Mouse (Mus musculus) adrenal gland, adult 8-10 months (tissue): ENCODE measurements around the gene Coq9. TPM values are rescaled to one million over a fixed set of nuclear protein-coding genes. Genes with fewer than 3 reads are reported as not detected.

Source experiments
- DNase-seq: peaks from one replicate; pipeline ENCODE4 v3.0.0; 2022
- total RNA-seq, 4 experiments: library from RNA; stranded (reverse); gene quantifications; 2 replicates each; pipeline ENCODE4 v1.2.4; 2022

The Coq9 gene
- 100 to 1,000 TPM; 145 to 165 (median 158) TPM for total RNA-seq

DNA sequence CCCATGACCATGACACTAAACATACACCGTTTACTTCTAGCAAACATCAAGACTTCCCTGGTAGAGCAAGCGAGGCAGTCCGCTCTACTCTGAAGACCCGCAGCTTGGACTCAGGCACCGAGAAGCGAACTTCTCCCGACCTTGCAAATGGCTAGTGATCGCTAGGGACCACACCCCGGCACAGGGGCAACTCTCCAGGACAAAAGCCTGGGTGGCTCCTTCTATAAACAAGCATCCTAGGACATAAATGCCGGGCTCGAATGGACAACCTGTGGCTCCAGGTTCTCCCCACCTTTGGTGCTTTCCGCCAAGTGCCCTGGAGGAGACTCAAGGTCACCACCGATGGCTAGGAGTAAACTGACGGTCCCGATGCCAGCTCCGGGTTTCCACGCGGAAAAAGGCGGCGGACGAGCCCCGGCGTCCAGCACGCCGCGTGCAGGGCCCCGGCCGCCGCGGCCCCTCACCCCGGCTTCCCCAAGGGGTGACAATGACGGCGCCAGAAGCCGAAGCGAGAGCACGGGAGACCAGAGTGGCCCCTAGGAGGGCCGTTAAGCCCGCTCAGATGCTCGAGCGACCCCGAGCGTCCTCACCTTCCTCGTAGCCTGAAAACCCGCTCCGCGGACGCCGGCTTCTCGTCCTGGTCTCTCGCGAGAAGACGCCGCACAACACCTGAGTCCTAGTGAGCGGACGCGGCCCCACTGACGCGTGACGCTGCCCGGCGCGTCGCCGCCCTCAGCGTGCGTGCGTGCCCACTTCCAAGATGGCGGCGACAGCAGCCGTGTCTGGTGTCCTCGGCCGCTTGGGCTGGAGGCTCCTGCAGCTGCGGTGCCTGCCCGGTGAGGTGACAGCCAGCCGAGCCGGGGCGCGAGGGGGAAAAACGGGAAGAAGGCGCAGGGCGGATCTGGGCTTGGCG, at the start of gene Coq9, which contains the start of gene Ciapin1:
Gene Coq9, plus strand, starts transcription at position 660 of the 913 bp plus-strand sequence.
Gene Ciapin1, minus strand, starts transcription at position 697 of the 913 bp plus-strand sequence.
- DNase-seq, result peak; percentile 93

DNA sequence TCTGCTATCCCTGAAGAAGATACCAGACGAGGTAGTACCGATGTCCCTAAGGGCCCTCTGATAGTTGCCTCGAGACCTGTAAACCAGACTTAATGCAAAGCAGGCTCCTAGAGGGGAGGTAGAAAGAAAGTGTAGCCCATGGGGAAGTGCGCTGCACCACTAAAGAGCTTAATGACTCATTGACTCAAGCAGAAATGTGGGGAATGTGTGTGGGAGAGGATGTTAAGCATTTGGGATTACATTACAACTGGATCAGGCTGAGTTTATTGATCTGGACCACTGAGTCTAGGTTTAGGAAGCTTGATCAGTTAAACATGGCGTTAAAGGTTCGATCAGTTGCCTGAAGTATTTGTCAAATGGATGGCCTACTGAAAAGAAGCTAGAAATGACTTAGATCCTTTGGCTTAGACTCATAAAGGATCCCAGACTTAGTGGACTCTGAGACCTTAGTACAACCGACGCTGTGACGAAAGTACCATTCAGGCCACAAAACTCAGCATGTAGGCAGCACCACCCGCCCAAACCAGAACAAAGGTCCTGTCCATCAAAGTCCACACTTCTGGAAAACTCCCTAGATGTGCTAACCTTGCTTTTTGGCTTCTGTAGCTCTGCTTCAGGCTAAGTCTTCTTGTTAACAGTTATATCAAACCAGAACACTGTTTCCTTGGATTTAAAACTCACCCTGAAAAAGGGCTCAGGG, 48.7 kb upstream of the Coq9 start:
- no peak for DNase-seq

DNA sequence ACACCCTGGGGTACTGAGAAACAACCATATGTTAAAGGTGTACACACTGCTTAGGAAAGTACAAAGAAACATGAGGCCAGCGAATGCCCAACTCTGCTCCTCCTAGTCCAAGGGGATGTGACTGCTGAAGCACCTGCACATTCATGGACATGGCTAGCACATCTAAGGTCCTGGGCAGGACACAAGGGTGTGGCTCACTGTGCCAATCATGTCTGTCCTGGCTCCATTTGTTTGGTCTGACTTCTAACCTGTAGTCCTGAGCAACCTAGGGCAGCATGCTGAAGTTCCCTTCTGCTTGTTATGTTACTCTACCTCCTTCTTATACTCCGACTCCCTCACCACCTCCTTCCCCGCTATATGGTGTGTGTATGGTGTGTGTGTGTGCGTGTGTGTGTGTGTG, 43.8 kb upstream of the Coq9 start:
- DNase-seq, result no peak

DNA sequence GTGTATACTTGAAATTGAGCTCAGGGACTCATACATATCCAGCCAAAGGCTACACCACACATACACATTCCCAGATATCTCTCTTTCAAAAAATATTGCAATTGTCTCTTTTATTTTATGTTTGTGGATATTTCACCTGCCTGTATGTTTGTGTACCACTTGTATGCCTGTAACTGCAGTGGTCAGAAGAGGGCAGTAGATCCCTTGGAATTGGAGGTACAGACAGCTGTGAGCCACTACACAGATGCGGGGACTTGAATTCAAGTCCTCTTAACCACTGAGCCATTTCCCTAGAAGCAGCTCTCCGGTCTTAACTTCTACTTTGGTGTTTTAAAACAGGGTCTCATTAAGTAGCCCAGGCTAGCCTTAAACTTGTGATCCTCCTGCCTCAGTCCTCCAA, 43.3 kb upstream of the Coq9 start:
- no peak for DNase-seq

DNA sequence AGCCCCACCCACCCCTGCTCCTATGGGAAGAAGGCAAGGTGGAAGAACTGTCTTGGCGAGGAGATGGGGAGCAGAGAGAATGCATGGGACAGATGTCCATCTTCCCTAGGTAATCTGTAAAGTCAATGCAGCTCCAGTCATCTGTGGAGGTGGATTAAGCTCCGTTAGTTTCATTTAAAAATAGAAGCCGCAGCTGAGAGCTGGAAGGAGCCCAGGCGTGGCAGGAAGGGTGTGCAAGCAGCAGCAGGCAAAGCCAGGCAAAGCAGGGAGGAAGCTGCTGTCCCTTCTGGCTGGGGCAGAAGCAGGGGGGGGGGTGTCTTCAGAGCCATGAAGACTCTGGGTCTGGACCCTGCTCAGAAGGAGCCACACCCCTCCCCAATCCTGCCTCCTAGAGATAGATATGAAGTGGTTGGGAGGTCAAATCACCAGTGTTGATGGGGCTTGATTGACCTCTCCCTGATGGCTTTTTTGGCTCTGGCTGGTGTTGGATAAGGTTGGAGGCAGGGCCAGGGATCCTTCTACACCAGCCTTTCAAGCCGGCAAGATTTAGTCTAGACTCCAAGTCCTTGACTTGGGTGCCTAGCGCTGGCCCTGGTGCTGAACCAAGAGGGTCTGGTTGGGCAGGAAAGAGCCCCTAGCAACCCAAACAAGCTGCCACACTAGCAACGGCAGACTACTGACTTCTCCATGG, 37.7 kb upstream of the Coq9 start:
- no peak for DNase-seq

DNA sequence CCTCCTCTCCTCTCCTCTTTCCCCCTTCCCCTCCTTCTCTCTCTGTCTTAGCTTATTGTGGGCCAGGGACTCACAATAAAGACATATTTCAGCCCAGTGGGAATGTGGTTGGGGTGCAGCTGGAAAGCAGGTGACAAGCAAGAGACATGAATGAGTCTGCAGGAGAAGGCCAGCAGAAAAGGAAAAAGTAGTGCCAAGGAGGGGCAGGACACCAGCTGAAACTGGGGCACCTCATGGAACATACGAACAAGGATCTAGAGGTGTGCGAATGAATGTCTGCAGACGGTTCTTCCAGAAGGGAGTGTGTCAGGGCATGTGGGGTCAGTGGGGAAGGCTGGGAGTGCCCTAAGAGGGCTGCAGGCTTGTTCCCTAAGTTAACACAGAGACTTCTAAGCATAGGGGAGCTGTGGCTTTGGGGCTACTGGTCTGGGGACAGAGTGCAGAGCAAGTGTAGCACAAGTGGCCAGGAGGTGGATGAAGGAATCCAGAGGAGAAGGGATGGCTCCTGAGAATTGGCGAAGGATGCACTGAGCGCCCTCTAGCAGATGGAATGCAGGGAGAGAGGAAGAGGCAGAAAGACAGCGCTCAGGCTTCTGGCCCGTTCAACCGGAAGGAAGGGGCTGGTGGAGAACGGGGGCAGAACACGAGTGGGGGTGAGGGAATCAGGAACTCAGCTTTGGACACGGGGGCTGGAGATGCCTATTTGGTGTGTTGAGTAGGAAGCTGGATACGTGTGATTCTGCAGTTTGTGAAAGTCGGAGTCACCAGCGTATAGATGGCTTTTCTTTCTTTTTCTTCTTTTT, 36.6 kb upstream of the Coq9 start:
- no peak for DNase-seq

DNA sequence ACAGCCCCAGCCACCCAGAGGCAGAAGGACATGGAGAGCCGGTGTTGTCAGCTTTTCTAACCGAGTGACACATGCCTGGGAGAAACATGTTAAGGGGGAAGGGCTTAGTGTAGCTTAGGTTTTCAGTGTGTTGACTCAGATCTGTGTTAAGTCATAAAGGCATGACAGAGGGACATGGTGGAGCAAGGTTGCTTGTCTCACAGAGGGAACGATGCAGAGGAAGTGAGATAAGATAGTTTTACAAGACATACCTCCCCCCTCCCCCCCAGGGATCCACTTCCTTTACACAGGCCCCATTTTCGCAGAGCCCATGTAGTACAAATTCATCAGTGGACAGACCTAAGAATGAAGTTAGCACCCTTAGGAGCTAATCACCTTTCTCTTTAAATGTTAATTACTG, 35.7 kb upstream of the Coq9 start:
- no peak for DNase-seq

DNA sequence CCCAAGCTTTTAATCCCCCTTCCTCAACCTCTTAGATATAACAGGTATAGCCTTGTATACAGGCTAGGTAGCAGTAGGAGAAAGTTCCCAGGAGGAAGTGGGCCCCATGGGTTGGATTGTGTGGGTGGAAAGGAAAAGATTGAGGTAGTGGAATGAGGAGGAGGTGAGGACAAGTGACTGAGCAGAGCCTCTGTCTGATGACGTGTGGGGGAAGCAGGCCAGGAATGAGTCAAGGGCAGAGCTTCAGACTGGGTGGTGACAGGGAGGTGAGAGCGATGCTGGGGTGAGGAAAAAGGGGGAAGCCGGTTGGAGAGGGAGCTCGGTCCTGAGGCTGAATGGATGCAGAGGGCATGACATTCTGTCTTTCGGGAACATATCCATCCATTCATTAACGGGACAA, 34.6 kb upstream of the Coq9 start:
- DNase-seq, result no peak

DNA sequence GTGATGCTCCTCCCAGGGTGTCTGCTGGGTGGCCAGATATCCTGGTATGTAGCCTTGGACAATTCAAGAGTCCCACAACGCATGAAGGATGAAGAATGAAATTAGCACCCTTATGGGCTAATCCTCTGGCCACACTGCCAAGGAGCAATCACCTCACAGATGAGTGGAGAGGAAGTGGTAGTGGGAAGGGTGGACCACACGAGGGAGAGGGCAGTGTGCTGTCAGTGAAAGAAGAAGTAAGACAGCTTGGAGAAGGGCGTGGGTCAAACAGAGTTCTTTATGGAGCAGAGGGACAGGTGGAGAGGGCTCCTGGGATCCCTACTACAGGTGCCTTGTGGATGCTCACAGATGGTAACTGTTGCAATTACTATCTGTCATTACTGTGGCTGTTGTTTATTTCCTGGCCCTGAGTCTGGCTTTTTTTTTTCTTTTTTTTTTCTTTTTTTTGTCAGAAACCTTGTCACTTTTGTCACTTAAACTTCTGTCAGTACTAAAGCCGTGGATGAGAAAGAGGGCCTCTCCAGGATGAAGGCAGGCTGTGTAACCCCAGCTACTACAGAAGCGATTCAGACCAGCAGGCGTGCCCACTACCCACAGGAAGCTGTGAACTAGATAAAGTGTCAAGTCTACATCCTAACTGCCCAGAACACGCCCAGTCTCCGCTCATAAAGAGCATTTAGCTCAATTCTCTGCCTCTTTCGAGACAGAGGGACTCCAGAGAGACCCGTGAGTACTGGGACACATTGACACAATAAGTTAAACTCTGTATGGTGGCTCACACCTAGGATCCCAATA, 33.4 kb upstream of the Coq9 start:
- no peak for DNase-seq

DNA sequence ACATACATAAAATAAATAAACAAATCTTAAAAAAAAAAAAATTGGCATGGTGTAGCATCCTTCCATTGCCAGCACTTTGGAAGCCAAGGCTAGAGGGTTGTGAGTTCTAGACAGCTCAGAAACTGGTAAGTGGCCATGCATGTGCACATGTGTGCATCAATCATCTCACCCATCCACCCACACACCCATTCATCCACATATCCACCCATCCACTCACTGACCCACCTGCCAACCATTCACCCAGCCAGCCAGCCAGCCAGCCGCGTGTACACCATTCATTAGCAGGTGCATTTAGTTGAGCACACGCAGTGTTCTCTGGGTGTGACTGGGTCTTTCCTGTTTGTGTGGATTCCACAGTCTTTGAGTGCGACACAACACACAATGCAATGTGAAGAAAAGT, 32.3 kb upstream of the Coq9 start:
- DNase-seq, result no peak

DNA sequence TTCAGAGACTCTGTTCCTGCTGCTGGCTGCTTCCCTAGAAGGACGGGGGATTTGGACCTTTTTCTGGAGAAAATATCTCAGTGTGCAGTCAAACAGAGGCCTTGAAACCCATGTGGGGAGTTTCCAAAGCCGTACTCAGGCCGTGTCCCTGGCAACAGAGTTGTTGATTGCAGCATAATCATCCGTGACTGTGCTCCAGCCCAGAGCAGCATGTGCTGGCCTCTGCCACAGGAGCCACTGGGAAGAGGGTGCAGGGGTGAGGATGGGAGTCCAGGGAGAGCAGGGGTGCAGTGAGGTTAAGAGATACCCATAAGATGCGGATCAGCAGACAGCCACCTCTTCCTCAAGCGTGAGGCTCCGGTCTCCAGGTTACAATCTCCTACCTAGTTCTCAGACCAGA, 30.6 kb upstream of the Coq9 start:
- peak; percentile 78 for DNase-seq

DNA sequence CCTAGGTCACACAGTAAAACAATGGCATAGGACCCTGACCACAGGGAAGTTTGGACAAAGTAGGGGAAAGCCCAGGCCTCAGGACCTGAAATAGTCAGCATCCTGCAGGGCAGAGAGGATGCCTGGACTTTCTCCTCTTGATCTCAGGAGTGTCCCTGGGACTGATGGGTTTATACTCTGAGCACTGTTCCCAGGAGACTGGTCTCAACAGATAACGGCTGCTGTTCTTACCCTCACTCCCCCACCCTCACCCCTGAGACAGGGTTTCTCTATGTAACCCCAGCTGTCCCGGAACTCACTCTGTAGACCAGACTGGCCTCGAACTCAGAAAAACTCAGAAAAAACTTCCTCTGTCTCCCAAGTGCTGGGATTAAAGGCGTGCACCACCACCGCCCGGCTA, 29.7 kb upstream of the Coq9 start:
- no peak for DNase-seq

DNA sequence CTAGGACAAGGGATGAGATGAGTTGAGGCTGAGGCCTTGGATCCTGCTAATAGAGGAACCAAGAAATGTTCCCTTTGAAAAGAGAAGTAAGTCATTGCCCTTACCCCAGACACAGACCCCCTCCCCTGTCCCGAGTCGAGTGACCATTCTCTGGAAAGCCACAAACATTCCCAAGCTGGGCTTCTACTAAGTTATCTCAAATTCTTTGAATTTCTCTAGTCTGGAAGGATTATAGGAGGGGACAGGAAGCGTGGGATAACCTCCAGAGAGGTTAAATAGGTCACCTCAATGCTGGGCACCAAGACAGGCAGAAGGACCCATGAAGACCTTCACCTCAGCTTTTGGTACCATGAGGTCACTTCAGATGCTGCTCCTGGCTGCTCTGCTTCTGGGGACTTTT, 28.0 kb upstream of the Coq9 start, which contains the start of gene Ccl17:
Gene Ccl17, plus strand, starts transcription at position 301 of the 400 bp plus-strand sequence.
- DNase-seq, result no peak

DNA sequence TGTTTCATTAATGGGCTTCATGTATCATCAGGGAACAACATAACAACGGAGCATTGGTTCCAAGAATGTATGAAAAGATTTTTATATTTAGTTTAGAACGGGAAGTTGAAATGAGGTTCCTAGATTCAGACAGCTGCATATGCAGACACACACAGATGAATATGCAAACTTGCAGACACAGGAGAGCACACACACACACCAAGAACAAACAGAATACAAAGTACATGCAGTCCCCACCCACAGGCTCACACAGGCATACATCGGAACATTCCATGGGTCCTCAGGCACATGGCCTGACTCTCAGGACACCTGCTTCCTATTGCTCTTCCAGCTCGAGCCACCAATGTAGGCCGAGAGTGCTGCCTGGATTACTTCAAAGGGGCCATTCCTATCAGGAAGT, 27.3 kb upstream of the Coq9 start:
- DNase-seq, result no peak

DNA sequence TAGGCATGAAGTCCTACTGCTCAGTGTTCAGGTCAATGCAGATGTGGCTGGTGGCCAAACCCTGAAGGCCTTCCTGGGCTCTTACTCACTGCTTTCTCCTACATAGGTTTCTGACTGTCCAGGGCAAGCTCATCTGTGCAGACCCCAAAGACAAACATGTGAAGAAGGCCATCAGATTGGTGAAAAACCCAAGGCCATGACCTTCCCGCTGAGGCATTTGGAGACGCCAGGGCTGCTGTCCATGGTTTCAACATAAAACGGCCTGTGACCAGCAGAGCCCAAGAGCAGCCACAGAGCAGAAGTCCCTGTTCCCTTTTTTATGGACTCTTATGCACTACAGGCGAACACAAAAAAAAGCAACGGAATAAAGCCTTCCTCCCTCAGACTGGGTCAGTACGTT, 26.5 kb upstream of the Coq9 start:
- peak; percentile 59 for DNase-seq

DNA sequence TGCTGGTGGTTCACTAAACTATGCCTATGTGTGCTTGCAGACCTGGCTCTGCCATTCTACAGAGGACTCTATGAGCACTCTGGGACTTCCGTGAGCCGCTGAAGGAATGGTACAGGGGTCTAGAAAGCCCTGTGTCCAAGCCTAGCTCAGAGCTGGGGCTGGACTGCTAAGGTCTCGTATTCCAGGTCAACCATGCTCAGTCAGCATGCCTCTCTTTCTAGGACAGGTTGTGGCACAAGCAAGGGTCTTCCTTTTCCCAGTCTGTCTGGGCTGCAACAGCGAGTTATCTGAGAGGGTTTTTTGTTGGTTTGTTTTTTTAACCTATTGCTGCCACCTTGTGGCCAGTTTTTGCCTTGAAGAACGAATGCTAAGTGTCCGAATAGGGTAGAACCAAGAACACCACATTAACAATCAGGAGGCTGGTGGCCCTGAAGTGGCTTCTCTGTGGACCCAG, 25.4 kb upstream of the Coq9 start:
- peak; percentile 67 for DNase-seq

DNA sequence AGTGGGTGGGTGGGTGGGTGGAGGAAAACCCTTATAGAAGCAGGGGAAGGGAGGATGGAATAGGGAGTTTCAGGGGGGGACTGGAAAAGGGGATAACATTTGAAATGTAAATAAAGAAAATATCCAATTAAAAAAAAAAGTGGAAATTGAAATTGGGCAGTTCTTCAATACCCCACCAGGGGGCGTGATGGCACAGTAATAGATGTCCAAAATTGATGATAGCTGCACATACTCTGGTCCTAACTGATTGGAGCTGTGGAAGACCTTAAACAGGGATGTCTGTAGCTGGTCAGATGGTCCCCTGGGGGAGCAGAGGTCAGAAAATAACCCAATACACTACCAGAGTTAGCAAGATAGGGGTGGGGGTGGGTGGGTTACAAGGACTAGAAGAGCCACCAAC, 23.6 kb upstream of the Coq9 start:
- DNase-seq, result no peak

DNA sequence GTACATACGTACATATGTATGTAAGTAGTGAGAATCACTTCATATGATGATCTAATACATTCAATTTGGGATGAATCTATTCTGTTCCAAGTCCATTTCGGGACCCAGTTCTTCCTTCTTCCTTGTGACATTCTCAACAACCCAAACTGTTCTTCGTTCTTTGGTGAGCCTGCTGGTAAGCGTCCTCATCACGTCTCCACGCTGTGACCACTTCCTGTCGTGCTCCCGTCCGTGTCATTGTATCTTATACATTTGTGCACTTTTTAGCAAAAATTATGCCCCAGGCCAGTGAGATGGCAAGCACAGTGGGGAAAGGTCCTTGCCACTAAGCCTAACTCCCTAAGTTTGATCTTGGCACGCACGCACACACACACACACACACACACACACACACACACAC, 20.2 kb upstream of the Coq9 start:
- no peak for DNase-seq

DNA sequence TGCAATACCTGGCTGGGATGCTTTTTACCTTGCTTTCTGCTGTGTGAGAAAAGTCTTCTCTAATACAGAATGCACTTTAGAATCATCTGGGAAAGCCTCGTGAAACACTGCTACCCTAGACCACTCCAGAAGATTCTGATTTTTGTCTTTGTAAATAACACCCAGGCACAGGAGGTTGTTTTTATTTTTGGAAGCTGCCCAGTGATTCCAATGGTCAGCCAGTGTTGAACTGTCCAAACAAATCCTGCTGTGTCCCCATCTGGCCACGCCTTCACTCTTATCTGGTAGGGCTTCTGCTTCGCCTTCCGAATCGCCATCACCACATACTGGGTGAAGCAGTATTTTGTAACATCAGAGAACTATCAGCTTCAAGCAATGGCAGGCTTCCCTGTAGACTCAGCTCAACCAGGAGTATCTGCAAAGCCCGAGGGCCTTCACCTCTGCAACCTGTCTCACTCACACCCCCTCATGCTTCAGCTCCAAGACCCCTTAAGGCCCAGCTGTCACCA, 18.4 kb upstream of the Coq9 start:
- no peak for DNase-seq

DNA sequence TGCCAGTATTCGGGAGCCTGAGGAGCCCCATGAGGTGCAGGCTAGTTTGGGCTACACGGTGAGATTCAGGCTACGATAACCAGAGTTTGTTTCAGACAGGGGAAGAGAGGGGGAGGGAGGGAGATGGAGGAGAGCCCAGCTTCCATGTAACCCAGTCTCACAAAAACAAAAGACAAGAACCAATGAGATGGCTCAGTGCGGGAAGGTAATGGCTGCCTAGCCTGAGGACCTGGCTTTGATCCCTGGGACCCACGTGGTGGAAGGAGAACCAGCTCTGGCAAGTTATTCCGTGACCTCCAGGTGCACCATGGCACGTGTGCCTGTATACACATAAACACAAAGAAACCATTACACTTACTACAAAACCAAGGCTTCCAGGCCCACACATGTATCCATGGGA, 17.6 kb upstream of the Coq9 start:
- DNase-seq, result no peak

DNA sequence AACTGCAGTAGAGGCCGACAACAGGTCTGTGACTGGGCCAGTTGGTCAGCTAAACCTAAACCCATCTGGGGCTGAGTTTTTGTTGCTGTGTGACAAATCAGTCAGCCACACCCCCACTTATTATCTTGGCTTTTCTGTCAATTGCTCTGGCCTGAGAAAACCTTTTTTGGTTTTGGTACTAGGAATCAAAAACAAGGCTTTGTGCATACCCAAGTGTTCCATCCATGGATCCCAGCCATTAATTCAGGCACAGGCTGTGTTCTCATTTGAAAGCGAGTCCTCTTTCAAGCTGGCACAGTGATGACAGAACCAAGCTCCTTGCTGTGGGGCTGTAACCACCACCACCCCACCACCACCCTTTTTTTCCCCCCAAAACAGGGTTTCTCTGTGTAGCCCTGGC, 16.7 kb upstream of the Coq9 start:
- DNase-seq, result no peak
